Mouse (Mus musculus): ENCODE measurements around the gene Vmn1r33. TPM values are rescaled to one million over a fixed set of nuclear protein-coding genes. Genes with fewer than 3 reads are reported as not detected.

Vmn1r33 gene
- polyA plus RNA-seq (2014; fragmentation: Illumina TruSeq; extraction: RNeasy Lipid Tissue Mini Kit (QIAGEN cat#74804)): not detected

DNA sequence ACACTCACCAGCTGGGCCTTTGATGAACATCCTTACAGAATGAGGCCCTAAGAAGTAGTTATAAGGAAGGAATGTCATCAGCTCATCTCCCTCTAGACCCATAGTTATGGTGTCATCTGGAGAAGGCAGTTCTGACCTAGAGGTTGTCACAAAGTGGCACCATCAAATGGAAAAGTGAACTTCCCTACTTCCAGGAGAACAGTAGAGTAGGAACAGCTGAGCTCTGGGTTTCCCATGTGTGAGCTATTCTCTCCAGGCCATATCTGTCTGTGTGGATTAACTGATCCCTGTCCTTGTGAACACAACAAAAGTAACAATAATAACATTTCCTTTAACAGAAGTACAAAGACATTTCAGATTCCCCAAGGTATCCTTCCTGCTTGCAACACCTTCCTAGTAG, at the start of gene Vmn1r33:
TSS of gene Vmn1r33 (minus strand) at position 101 of the 400 bp plus-strand sequence.

DNA sequence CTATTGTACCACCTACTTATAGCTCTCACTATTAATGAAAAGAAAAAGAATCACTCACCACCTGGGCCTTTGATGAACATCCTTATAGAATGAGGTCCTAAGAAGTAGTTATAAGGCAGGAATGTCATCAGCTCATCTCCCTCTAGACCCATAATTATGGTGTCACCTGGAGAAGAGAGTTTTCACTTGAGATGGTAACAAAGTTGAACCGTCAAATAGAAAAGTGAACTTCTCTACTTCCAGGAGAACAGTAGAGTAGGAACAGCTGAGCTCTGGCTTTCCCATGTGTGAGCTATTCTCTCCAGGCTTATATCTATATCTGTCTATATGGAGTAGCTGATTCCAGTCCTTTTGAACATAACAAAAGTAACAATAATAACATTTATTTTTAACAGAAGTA, 25.7 kb upstream of the Vmn1r33 start, which contains the start of gene Vmn1r34:
TSS of gene Vmn1r34 (minus strand) at position 101 of the 400 bp plus-strand sequence.

Other genes starting within 250 kb of the Vmn1r33 start
- 145 TPM for gene Mad2l1, start 82.9 kb downstream of the Vmn1r33 start, polyA plus RNA-seq (2014; fragmentation: Illumina TruSeq; extraction: RNeasy Lipid Tissue Mini Kit (QIAGEN cat#74804))
- gene Vmn1r32, start 58.2 kb downstream of the Vmn1r33 start, polyA plus RNA-seq (2014; fragmentation: Illumina TruSeq; extraction: RNeasy Lipid Tissue Mini Kit (QIAGEN cat#74804)): not detected
- gene Vmn1r34, start 25.6 kb upstream of the Vmn1r33 start, polyA plus RNA-seq (2014; fragmentation: Illumina TruSeq; extraction: RNeasy Lipid Tissue Mini Kit (QIAGEN cat#74804)): not detected
- not detected for gene Vmn1r35, start 67.6 kb upstream of the Vmn1r33 start, polyA plus RNA-seq (2014; fragmentation: Illumina TruSeq; extraction: RNeasy Lipid Tissue Mini Kit (QIAGEN cat#74804))
- gene Vmn1r36, start 100.9 kb upstream of the Vmn1r33 start, polyA plus RNA-seq (2014; fragmentation: Illumina TruSeq; extraction: RNeasy Lipid Tissue Mini Kit (QIAGEN cat#74804)): not detected
- not detected for gene Vmn1r37, start 111.1 kb upstream of the Vmn1r33 start, polyA plus RNA-seq (2014; fragmentation: Illumina TruSeq; extraction: RNeasy Lipid Tissue Mini Kit (QIAGEN cat#74804))
- not detected for gene Vmn1r38, start 164.3 kb upstream of the Vmn1r33 start, polyA plus RNA-seq (2014; fragmentation: Illumina TruSeq; extraction: RNeasy Lipid Tissue Mini Kit (QIAGEN cat#74804))
- not detected for gene Vmn1r39, start 192.3 kb upstream of the Vmn1r33 start, polyA plus RNA-seq (2014; fragmentation: Illumina TruSeq; extraction: RNeasy Lipid Tissue Mini Kit (QIAGEN cat#74804))